Mouse (Mus musculus): Measurements from ENCODE around the gene Agl.
A peak's percentile ranks its signal among the peaks of the same experiment; 100 is the strongest.

The Agl gene

DNA sequence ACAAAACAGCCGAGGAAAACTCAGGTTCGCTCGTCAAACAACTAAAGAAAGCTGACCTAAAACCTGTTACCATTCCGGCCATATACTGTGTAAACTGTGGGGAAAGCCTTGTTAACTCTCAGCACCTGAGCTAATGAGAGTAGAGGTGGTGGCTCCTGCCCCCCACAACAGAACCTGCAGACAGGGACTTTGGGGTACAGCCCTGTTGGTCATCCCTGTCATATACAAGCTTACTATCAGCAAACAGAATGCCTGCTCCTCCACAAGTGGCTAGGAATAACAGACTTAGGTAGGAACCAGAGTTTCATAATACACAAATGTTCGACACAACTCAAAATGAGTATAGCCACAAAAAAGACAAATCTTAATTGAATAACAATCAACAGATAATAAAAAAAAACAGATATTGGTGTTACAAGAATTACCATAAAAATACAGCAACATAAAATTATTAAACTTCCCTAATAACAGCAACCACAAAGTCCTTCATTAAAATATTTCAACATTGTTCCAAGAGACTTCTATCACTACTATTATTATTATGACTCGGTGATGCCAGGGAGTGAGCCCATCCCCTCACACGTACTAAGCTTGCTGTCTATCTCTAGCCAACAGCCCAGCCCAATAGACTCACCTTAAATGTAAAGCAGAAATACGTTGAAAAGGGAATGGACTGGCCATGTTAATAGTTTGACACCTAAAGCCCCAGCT, 112.9 kb downstream of the Agl start:
- no peak for DNase-seq (ENCODE audit: low spot score in 2 of 2)

- peak in 1 of 2 experiments; percentile 28 for DNase-seq (ENCODE audit: low spot score in 2 of 2)
Measured at GRCm38 (mm10) chr3:116694312-116694711, 113.7 kb downstream of the Agl start.

Data from spleen, postnatal 4 days (tissue).